Mouse (Mus musculus): Measurements from ENCODE around the gene Gm48551.

The Gm48551 gene

DNA sequence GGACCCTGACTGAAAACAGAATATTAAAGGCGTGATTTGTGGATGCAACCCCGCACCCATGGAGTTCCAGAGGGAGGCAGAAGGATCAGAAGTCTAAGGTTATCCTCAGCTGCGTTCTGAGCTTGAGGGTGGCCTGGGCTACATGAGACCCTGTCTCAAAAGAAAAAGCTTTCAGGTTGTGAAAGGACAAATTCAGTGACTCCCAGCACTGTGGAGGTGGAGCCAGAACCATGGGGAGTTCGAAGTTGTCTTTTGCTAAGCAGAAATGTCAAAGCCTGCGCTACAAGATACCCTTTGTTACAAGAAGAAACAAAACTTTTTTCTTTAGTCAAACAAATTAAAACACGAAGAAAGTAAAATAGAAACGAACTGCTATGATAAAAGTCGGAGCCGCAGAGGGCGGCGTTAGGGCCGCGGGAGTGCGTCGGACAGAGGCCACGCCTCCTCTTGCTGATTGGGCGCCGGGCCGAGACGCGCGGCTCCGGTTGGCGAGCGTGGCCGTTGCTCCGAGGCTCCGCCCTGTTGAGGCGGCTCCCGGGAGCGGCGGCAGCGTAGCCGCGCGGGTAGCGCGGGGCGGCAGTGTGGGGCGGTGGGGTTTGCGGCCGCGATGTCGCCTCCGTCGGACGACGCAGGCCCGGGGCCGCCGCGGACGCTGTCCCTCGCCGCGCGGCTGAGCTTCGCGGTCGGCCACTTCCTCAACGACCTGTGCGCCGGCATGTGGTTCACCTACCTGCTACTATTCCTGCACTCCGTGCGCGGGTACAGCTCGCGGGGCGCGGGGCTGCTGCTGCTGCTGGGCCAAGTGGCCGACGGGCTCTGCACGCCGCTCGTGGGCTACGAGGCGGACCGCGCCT, 27.0 kb upstream of the Gm48551 start, which contains the start of gene Mfsd12:
Gene Mfsd12 (plus strand): TSS at position 501 of the 854 bp plus-strand sequence.
- peak; percentile 93 for DNase-seq (ENCODE audit: low spot score)

DNA sequence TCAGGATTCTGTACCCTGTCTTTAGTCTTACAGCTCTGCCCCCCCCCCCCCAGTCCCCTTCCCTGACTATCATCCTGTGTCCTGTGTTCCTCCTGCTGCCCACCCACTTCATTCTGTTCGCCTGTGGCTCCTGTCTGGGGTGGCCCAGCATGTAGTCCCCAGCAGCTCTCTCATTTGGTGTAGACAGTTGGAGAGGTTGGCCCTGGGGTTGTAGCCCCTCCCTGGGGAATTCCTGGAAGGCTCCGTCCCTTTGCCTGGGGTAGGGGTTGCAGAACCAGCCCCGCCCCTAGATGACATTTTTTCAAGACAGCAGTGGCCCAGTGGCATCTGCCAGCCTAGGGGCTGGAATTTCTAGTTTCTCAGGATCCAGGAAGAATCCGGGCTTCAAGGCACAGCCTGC, 26.1 kb upstream of the Gm48551 start:
- DNase-seq (ENCODE audit: low spot score): no peak

DNA sequence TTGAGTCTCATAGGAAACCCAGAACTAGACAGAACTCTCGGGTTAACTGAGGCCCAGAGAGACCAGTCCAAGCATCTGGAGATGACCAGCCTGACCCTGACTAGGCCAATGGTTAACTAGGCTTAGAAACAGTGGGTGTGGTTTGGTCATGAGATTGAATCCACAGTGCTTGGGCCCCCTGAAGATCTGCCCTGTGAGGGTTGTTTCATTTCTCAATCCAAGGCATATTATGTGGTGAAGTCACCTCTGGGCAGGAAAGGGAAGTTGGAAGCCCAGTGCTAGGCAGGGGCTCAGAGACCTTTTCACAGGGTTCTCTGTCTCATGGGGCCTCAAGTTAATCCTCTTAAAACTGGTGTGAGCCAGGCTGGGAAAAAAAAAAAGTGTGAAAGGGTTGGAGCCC, 25.4 kb upstream of the Gm48551 start:
- DNase-seq (ENCODE audit: low spot score): no peak

DNA sequence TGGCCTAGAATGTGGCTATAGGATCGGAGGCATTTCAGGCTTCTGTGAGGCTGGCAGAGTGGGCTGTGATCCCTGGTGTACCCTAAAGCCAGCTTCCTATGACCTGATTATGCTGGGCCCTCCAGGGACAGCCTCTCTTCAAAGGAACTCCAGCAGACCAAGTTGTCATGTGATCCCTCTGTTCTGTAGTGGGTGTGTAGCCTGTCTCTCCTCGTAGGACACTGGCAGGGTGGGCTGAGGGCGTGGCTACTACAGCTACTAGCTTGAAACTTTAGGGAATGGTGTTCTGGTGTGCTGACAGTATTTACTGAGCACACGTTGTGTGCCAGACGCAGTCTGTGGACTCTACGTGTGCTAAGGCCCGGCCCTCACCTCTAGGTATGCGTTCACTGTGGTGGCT, 23.5 kb upstream of the Gm48551 start:
- DNase-seq (ENCODE audit: low spot score): no peak

DNA sequence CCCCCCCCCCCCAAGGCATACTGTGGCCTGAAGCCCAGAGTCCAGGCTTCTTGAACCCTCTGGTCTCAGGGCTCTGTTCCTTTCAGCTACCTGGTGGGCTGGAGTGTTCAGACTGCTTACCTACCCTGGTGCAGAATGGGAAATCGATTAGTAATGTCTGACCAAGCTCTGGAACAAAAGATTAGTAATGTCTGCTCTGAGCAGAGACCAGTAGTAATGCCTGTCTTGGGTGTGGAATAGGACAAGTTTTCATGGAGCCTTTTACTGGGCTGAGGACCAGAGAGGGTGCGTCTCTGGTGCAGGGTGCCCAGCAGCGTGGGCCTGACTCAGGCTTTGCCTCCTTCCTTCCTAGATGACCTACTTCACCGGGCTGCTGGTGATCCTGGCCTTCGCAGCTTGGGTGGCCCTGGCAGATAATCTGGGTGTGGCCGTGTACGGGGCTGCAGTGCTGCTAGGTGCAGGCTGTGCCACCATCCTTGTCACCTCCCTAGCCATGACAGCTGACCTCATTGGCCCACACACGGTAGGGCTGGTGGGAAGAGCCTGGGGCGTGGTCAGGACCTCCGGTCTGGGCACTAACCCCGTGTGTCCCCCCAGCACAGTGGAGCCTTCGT, 21.8 kb upstream of the Gm48551 start:
- DNase-seq (ENCODE audit: low spot score): no peak

DNA sequence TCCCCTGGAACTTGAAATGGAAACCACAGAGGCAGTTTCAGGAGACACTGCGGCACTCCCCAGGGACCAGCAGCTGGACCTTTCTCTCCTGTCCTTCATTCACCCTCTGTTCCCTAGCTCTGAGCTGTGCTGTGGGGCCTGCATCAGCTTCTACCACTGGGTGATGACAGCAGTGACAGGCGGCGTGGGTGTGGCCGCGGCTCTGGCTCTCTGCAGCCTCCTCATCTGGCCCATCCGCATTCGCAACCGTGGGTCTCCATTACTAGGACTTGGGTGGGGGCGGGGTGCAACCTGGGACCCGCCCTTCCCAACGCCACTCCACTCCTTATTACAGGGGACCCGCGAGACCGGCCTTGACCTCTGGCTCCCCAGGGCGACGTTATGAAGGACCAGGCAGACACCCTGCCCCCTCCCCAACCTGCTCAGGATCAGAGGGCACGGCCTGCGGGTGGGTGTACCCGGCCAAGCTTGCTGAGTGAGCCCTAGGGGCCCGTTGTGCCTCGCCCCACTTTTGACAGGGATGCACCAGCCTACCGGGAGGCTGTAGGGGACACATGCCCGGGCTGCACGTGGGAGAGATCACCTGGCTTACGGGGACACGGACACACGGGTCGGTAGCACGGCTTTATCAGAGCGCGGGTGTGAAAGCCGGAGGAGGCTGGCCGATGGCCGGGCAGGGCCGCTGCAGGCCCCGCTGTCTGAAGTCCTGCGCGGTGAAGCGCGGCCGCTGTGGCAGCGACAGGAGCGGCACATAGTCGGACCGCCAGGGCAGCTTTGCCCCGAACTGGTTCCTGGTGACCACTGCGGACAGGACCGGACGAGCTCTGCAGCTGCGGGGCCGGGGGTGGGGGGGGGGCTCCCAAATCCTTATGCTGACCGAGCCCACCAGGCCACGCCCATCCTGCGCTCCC, 20.6 kb upstream of the Gm48551 start:
- DNase-seq (ENCODE audit: low spot score): no peak

DNA sequence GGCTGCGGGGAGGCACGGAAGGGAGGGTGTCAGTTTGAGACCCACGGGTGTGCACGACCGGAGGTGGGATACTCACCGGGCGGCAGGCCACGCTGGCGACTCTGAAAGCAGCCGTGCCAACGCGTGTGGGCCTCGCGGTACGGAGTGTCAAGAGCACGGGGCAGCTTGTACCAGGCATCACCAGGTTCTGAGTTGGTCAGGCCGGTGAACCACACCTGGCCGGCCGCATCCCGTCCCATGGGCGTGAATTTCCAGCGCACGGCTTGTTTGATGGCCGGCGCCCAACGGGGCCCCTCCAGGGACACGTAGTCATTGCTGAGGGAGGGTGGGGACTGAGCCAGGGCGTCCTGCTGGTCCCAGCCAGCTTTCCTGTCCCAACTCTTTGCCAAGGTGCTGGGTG, 19.6 kb upstream of the Gm48551 start:
- peak; percentile 56 for DNase-seq (ENCODE audit: low spot score)

DNA sequence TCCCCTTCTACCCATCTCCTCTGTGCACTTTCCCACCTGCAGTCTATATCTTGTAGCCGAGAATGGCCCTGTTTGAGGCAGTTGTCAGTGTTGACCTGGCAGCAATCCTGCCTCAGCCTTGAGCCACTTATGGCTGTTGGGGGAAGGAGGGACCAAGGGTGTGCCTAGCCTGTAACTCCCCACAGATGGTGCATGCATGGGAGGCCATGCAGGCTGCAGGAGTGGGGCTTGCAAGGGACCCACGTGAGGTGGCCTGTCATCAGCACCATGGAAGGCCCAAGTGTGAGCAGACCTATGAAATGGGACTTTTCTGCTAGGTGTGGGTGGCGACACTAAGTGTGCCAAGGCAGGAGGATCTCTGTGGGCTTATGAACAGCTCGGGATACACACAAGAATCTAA, 19.2 kb upstream of the Gm48551 start:
- no peak for DNase-seq (ENCODE audit: low spot score)

DNA sequence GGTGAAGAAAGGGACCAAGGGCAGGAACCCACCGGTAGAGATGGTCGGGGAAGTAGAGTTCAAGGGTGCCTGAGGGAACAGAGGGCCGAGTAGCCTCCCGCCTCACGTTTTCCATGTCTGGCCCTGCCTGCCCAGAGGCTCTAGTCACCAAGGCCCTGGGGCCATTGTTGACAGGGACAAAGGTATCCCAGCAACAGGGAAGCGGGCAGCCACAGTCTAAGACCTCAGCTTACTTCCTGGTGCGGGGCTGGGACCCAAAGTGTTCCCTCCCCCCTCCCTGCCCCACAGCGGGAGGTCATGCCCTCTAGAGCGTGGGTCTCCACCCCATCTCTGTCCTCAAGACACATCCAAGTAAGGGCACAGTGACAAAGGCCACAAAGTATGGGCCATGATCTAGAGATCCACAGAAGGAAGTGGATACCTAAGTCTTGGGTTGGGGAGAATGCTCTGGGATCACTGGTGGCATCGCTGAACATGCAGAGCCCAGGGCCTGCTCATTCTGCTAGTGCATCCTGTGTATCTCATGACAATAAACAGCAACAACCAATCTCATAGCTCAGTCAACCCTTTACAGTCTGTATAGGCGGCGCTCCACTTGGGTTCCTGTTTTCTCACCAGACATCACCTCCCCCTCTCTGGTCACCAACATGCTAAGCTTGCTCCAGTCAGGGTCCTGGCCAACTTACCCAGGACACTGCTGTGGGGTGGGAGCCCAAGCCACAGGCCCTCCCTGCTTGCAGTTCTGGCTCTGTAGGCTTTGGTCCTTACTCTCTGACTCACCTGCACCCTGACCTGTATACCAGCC, 18.4 kb upstream of the Gm48551 start, which contains the start of gene 4930404N11Rik:
Gene 4930404N11Rik (minus strand): TSS at position 145 of the 805 bp plus-strand sequence.
- no peak for DNase-seq (ENCODE audit: low spot score)

DNA sequence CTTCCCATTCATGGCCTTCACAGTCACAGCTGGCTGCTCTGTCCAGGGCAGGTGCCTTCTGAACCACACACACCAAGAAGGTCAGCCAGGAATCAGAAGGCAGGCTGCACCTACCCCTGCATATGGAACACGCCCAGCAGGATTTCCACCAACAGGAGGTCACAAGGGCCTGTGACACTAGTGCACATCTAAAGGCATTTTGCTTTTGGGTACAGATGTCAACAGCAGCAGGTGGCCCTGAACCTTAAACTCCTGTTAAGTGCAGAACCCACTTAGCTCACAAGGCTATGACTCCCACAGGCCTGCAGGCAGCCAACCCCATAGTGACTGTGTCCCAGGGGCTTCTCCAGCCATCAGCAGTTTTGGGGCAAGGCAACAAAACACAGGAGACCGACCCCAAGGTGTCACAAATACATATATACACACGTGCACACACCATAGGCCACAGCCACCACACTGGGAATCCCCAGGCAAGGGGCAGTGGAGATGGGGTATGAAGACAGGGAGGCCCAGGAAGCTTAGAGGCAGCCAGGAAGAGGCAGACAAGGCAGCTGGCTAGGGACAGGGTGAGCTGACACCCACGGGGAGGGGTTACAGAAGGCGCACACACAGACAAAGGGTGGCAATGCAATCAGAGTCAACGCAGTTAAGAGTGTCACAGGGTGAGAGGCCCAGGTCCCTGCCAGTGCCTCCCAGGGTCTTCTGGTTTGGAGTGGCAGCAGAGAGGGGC, 17.6 kb upstream of the Gm48551 start:
- DNase-seq (ENCODE audit: low spot score): no peak

DNA sequence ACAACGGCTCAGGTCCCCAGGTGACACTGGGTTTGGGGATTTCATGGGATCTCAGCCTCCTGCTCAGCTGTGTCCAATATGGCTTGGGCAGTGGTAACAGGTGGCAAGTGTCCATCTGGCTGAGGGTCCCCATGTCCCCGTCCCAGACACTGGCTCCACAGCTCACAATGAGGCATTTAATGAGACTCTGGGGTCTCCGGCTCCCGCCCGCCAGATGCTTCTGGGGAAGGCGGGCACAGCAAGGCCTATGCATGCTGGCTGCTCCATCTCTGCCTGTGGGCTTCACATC, 17.1 kb upstream of the Gm48551 start:
- DNase-seq (ENCODE audit: low spot score): no peak

DNA sequence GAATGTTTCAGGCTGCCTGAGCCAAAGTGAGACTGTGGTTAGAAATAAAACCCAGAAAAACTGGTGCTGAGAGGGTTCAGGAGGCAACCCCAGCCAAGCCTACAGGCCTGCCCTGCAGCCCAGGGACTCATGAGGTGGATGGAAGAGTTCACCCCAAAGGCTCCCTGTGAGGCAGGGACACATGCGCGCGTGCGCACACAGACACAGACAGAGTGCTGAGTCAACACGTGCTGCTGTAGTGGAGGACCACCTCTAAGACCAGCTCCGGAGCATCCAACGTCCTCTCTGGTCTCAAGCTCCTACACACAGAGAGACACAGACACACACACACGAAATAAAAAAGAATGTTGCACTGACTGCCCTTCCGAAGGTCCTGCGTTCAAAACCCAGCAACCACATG, 8.9 kb upstream of the Gm48551 start:
- DNase-seq (ENCODE audit: low spot score): no peak

DNA sequence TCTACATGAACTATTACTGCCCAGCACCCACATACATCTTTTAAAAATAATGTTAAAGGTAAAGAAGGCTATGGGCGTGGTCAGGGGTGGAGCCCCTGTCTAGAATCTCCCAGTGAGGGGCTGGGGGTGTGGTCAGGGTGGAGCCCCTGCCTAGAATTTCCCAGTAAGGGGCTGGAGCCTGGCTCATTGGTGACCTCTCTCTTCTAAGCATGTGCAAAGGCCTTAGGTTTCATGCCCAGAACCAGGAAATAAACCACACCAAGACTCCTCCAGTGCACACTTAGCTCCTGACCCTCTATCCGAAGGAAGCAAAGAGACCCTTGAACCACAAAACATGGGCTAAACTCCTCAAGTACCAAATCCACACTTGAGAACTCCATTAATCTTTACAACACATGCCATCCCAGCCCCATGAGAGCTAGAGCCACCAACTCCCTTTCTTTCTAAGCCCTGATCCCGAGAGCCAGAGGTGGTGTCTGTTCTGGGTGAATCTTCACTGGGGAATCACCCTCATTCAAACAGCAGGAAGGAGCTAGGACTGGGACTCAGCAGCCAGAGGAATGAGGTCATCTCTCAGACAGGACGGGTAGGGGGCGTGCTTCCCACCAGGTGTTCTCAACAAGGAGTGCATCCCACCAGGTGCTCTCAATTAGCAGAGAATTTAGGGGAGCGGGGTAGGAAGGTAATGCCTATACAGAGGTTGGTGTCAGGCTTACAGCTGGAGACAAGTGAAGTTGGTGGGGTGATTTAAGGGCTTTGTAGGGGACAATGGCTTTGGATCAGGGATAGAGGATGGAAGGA, 7.5 kb upstream of the Gm48551 start:
- no peak for DNase-seq (ENCODE audit: low spot score)

DNA sequence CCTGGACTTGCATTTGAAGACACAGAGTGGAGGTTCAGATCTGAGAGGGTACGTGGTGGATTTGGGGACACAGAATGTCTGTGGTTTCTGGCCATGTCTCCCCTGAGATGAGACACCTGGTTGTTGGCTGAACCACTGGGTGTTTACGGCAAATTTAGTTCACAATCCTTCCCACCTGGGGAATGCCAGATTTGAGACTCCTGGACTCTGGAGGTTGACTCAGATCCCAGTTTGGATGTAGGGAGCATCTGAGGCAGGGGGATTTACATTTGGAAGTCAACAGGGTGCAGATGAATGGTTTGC, 7.0 kb upstream of the Gm48551 start:
- DNase-seq (ENCODE audit: low spot score): no peak

DNA sequence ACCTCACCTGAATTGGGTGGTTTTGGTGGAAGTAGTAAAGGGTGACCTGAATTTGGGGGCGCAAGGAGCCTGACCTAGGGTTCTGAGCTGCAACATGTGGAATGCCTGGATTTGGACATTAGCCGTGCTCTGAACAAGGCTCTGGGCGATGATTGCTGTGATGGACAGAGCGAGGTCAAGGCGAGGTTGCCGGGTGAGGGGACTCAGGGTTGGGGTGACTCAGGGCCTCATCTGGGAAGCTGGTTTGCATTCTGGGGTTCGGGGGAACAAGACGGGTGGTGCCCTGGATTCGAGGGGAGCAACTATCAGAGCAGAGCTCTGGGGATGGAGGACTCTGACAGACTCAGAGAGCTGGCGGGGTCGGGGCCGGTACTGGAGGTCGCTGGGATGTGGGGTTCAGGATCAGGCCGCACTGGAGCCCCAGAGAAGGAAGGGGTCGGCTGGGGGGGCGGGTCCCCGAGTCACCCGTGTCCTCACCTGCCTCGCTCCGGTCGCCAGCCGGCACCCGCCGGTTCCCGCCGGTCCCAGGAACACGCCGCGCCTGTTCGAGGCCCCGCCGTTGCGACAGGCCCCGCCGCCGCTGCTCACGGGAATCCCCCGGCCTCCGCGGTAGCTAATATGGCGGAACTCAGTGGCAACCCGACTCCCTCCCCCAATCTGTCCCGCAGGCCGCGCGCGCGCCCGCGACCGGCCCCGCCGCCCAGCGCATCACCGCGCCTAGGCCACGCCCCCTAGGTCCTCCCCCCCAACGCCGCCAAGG, 6.3 kb upstream of the Gm48551 start, which contains the start of gene Fzr1:
Gene Fzr1 (minus strand): TSS at position 724 of the 760 bp plus-strand sequence.
- DNase-seq (ENCODE audit: low spot score): no peak

DNA sequence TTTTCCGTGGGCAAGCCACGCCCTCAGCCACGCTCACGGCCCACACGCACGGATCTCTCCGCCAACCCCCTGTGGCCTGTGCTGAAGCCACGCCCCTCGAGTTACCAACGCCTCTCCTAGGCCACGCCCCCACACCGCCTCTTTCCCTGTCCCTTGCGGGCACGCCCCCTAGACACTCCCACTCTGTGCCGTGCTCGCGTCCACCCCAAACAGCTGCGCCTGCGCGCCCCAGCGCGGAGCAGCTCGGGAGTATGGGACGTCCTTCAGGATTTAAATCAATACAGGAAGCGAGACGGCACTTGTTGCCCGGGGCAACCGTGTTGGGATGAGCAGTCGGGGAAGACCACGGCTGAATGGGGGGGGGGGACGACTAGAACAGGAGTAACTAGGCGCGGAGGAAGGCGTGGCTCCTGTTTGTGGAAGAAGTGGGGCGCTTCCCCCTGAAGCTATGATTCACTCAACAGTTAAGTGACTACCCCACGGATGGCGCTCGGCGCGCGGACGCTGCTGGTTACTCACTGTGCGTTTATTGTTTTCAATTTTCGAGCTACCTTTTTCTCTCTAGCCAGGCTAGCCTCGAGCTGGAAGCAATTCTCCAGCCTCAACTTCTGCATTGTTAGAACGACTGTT, 5.6 kb upstream of the Gm48551 start:
- peak; percentile 100 for DNase-seq (ENCODE audit: low spot score)

DNA sequence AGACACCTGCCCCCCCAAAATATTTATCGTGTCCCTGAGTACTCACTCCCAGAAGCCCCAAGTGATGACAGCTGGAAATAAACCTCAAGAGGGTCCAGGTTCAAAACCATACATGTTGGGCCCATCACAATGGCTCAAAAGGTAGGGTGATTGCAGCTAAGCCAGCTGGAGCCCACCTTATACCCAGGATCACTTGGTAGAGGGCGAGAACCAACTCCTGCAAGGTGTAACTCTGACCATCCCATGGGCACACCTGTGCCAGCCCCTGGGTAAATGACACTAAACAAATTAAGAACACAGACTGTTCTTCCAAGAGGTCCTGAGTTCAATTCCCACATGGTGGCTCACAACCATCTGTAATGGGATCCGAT, 5.1 kb upstream of the Gm48551 start:
- DNase-seq (ENCODE audit: low spot score): no peak

DNA sequence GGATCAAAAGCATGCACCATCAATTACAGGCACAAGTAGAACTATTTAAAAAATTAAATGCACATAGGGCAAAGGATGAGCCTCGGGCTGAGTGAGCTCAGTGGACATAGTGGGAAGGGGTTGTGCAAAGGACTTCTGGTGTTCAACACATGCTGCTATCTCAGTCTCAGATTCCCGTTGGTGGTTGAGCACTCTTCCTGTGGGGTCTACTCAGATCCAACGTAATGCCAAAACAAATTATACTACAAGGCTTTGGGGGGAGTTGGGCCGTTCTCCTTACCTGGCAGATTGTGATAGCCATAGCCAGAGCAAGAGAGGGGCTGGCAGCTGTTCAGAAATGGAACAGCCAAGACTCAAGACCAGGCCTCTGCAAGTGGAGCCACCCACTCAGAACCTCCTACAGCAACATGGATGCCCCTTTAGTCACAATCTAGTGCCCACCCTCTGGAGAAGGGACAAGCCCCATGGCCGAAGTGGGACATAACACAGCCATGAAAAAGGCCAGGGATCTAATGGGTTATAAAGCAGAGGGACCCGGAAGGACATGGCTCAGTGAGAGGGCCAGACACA, 4.4 kb upstream of the Gm48551 start:
- no peak for DNase-seq (ENCODE audit: low spot score)

DNA sequence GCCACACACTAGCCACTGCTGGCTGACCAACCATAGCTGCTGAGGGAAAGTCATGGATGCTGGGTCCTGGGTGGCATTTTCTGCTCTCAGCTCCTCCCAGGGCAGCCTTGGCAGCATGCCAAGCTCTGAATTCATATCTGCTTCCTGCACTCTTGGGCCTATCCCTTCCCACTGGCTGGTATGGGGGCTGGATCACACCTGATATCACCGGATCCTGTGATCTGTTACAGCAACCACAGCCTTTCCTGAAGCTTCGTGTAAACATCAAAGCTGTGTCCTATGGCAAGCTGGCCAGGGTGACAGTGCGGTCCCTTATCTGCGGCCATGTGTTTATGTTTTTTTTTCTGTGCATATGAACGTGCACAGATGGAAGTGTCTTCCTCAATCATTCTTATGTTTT, 2.2 kb upstream of the Gm48551 start:
- DNase-seq (ENCODE audit: low spot score): no peak

All from urinary bladder, postnatal 14 days (tissue).